Mouse (Mus musculus) left cerebral cortex, adult 18-20 months (tissue): Measurements from ENCODE around the gene Plekha3. TPM values are rescaled to one million over a fixed set of nuclear protein-coding genes. Genes with fewer than 3 reads are reported as not detected.

ENCODE experiments used
- DNase-seq, 2 experiments: peaks; one replicate each; pipeline ENCODE4 v3.0.0; 2021 to 2022; ENCODE audit warnings: low spot score in 2 of 2, mixed read lengths in 1 of 2
- total RNA-seq, 2 experiments: library from RNA; stranded (reverse); gene quantifications; 2 replicates each; pipeline ENCODE4 v1.2.3; 2021

The Plekha3 gene
- total RNA-seq, 2 experiments from 2014 or later = 39.9 to 43.4 TPM

- DNase-seq = no peak
These were observed 868 bp downstream of the Plekha3 start for GRCm38 (mm10) chr2:76675949-76676348.

DNA sequence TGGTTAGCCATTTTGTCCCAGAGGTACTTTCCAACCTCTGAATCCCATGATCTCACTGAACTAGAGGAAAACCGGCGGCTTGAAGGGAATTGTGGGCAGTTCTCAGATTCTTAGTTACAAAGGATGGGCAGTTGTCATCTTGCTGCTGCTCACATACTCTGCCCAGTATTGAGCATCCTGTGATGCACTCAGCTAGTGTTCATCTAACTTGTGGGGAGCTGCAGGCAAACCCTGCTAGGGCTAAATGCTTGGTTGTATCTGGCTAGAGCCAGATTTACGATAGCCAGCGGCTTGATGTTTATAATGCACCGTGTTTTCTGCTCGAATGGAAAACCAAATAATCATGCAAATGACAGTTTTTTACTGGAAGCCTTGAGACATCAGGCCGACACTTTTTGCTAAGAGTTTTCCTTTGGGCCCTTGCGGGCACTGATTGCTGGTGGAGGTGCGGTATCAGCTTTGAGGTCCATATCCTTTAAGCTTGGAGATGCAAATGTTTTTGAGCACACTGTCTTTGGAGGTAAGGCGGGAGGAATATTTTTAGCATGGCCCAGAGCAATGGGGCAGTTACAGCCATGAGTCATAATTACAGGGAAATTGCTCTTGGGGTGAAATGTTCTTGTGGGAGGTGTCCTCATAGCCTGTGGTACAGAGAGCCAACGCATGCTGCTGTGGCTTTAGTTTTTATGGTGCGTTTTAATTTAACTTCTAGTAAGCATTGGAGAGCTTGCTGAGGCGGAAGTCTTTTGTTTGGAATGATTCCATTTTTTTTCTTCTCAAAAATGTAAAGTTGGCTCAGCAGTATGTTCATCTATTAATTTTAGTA lies 1.5 kb downstream of the Plekha3 start:
- no peak for DNase-seq

GRCm38 (mm10) chr2:76682301-76682700 lies 7.2 kb downstream of the Plekha3 start:
- DNase-seq = no peak

DNA sequence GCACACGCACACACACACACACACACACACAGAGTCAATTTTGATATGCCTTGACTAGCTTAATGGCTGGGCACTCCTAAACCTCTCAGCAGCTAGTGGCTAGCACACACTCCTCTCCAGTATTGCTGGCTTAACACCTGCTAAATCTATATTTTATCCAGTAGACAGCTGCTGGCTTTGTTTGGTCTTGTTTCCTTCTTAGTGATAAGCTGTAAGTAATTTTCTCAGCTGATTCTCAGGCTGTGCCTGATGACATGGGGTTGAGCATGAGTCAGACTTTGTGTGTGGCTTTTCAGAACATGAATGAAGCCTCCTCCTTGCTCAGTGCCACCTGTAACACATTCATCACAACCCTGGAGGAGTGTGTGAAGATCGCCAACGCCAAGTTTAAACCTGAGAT lies 11.9 kb downstream of the Plekha3 start:
- DNase-seq = no peak

DNA sequence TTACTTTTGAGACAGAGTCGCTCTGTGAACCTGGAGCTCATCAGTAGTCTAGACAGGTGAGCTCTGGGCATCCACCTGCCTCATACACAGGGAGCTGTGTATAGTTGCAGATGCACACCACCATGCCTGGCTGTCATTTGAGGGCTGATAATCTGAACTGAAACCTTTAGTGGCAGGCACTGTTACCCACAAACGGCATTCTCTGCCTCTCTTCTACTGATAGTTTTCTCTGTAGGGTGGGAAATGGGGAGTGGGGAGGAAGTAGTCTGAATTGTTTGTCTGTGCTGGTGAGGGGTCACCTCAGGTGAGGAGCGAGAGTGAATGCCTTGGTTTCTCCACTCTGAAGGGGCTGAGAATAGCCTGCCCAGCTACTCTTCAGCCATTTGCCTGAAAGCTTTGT lies 12.5 kb downstream of the Plekha3 start:
- no peak for DNase-seq

- no peak for DNase-seq
These were observed 13.1 kb downstream of the Plekha3 start for GRCm38 (mm10) chr2:76688162-76688561.

DNA sequence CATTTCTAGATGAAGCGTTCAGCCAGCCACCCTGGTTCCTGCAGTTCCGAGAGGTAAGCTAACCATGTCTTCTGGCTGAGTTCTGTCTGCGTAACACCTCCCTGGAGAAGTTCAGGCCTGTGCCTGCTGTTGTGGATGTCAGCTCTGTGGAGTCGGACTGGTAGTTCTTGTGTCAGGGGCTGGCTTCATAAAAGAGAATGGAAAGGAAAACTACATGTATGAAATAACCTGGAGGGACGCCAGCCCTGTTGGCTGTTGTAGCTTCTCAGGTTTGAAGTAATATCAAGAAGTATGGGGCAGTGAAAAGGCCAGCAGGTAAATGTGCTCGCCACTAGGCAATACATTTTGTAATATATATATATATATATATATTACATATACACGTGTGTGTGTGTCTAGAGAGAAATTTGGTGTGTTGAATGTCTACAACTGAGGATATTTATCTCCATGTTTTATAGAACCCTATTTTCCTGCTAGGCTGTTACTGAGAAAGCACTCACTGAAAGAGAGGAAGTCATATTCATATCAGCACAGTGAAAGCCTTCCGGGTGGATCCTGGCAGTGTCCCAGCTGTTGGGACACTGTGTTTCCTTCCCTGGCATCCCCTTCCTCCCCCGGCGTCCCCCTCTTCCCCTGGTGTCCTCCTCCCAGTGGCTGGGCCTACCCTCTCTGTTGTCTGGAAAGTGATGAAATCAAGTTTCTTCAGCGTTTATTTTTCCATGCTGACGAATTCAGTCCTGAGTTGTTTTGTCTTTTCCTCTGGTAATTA lies 15.5 kb downstream of the Plekha3 start:
- no peak for DNase-seq

- DNase-seq = no peak
These were observed 18.7 kb downstream of the Plekha3 start for GRCm38 (mm10) chr2:76693765-76694164.

- no peak for DNase-seq
These were observed 20.2 kb downstream of the Plekha3 start for GRCm38 (mm10) chr2:76695290-76695689.

- DNase-seq = no peak
These were observed 27.1 kb downstream of the Plekha3 start for GRCm38 (mm10) chr2:76702188-76702587.

DNA sequence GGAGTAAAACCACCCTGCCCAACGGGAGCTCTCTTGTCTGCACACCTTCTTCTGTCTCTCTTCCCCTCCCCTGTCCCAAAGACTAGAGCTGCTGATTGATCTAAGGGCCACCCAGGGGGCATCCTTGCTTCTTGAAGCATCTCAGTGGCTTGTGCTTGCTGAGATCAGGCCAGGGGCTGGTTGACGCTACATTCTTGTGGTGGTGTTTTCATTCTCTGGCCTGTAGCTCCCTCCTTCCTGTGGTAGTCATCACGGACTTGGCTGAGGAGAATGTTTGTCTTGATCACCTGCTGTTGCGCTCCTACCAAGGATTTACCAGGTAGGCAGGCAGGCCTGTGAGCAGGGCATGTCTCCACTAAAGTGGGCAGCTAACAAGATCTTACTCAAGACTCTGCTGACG lies 27.7 kb downstream of the Plekha3 start:
- no peak for DNase-seq

GRCm38 (mm10) chr2:76705655-76706054 lies 30.6 kb downstream of the Plekha3 start:
- DNase-seq = no peak

- no peak for DNase-seq
These were observed 33.4 kb downstream of the Plekha3 start for GRCm38 (mm10) chr2:76708512-76708911.

DNA sequence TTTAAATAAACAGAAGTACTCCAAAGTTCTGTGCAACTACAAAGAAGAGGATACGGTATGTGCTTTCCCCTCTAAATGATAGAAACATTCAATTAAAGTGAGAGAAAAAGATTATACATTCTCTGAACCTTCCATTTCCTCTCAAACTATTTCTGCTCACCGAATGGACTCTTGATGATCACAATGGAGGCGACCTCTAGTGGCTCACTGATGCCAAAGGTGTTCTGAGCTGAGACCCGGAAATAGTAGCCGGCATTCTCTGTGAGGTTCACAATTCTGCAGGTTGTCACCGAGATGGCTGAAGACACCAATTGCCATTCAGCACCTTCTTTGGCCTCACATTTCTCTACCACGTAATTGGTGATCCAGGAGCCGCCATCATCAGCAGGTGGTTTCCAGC lies 39.9 kb downstream of the Plekha3 start:
- no peak for DNase-seq

GRCm38 (mm10) chr2:76719650-76720049 lies 44.6 kb downstream of the Plekha3 start:
- no peak for DNase-seq

Other genes starting within 250 kb of the Plekha3 start
- gene Prkra, start 27.3 kb upstream of the Plekha3 start, total RNA-seq = 10 to 100 TPM; 17.1 to 18.9 TPM
- gene Pjvk, start 26.8 kb upstream of the Plekha3 start, total RNA-seq = not detected
- gene Fkbp7, start 2.2 kb upstream of the Plekha3 start, total RNA-seq = 1 to 10 TPM; 5.0 to 5.8 TPM